Mouse (Mus musculus) liver, adult 2 months (tissue): ENCODE measurements around the gene Osbpl9.

Source experiments
- CTCF ChIP-seq: fragments of 200-500 bp; IDR thresholded peaks from 2 replicates; pipeline ENCODE4 v1.5.1; 2011; ENCODE audit warnings: low read depth, low read length, control low read depth
- POLR2A ChIP-seq: fragments of 200-500 bp; IDR thresholded peaks from 2 replicates; pipeline ENCODE4 v1.6.1; 2011; ENCODE audit warnings: low read length, control low read depth; ENCODE audit not compliant: insufficient read depth; ENCODE audit errors: extremely low read depth

- TF ChIP-seq CTCF (no peak), POLR2A (no peak)
These were observed 136.4 kb downstream of the Osbpl9 start for GRCm38 (mm10) chr4:109065714-109066113.
